Mouse (Mus musculus) stomach, embryonic 14.5 days (tissue): ENCODE results near the gene Il22ra2. TPM values are rescaled to one million over a fixed set of nuclear protein-coding genes. Genes with fewer than 3 reads are reported as not detected.

ENCODE experiments used
- ATAC-seq: fragments of 200-750 bp; cut with Nextera tagmentation; 2 replicates; pipeline ENCODE4 v1.8.0; 2017; ENCODE audit warnings: low read depth, moderate TSS enrichment; ENCODE audit not compliant: insufficient number of reproducible peaks, insufficient read depth, low FRiP score
- H3K27ac ChIP-seq: fragments of 300-500 bp; sonication (generic); 2 replicates; pipeline ENCODE4 v1.5.1; 2014; ENCODE audit warnings: mild to moderate bottlenecking, low read length, moderate library complexity, mixed read lengths
- H3K27me3 ChIP-seq: fragments of 300-500 bp; sonication (generic); 2 replicates; pipeline ENCODE4 v1.6.1; 2014; ENCODE audit warnings: low read length, control low read depth, mixed read lengths; ENCODE audit not compliant: control insufficient read depth, insufficient read depth
- H3K36me3 ChIP-seq: fragments of 300-500 bp; sonication (generic); 2 replicates; pipeline ENCODE4 v1.6.1; 2014; ENCODE audit warnings: mild to moderate bottlenecking, control low read depth, low read length, moderate library complexity, mixed read lengths; ENCODE audit not compliant: control insufficient read depth, insufficient read depth
- H3K4me1 ChIP-seq: fragments of 300-500 bp; sonication (generic); 2 replicates; pipeline ENCODE4 v1.6.1; 2014; ENCODE audit warnings: low read length, control low read depth, mixed read lengths; ENCODE audit not compliant: control insufficient read depth, insufficient read depth
- H3K4me2 ChIP-seq: fragments of 300-500 bp; sonication (generic); replicated peaks from 2 replicates; pipeline ENCODE4 v1.6.1; 2014; ENCODE audit warnings: low read depth, low read length, control low read depth
- H3K4me3 ChIP-seq: fragments of 300-500 bp; sonication (generic); 2 replicates; pipeline ENCODE4 v1.5.1; 2014; ENCODE audit warnings: low read depth, low read length, control low read depth
- H3K9ac ChIP-seq: fragments of 300-500 bp; sonication (generic); replicated peaks from 2 replicates; pipeline ENCODE4 v1.6.1; 2014; ENCODE audit warnings: low read depth, mild to moderate bottlenecking, control low read depth, low read length, moderate library complexity, mixed read lengths
- H3K9me3 ChIP-seq: fragments of 300-500 bp; sonication (generic); 2 replicates; pipeline ENCODE4 v1.6.1; 2016; ENCODE audit warnings: low read depth, low read length, control low read depth; ENCODE audit not compliant: control insufficient read depth
- WGBS: fragments of 180-500 bp; shearing (Covaris S2); extraction: QIAGEN DNeasy Blood & Tissue Kit; methylation state at CpG from one replicate; pipeline ENCODE4 v1.1.7; 2014; 5-methylcytosine and 5-hydroxymethylcytosine counted together
- polyA plus RNA-seq: library from polyadenylated mRNA; unstranded; fragments of >200 nt; fragmentation: Nextera tagmentation; extraction: Ambion mirVana; gene quantifications from 2 replicates; pipeline ENCODE4 v1.2.1, GENCODE M21; 2014

Gene Il22ra2
- polyA plus RNA-seq, 1 experiment from 2014 or later: not detected

DNA sequence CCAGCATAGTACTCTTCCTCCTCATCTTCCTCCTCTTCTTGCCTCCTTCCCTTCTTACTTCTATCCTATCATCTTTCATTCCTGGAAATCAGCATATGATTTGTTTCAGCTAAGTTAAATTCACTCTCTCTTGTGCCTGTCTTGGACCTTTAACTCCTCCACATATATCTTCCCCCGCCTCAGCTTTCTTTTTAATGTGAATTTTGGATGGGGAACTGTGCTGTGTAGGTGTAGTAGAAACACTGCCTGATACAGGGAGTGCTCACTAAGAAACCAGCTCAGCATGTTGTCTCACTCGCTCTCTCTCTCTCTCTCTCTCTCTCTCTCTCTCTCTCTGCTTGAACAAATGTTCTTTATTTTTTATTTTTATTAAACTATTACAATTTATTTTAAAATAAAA, 23.3 kb downstream of the Il22ra2 start:
- H3K27ac ChIP-seq: no peak overlapping the region
- ATAC-seq: no peak
- H3K4me3 ChIP-seq: no peak overlapping the region
- no peak overlapping the region for H3K9ac ChIP-seq
- no peaks in the 10 kb centered on the region for H3K27me3 ChIP-seq
- H3K36me3 ChIP-seq: no peaks in the 10 kb centered on the region
- H3K4me2 ChIP-seq: no peak overlapping the region
- H3K9me3 ChIP-seq: no peaks in the 10 kb centered on the region
- WGBS: 85% methylated on average over 2 of the region's 2 CpGs
- H3K4me1 ChIP-seq: no peaks in the 10 kb centered on the region

DNA sequence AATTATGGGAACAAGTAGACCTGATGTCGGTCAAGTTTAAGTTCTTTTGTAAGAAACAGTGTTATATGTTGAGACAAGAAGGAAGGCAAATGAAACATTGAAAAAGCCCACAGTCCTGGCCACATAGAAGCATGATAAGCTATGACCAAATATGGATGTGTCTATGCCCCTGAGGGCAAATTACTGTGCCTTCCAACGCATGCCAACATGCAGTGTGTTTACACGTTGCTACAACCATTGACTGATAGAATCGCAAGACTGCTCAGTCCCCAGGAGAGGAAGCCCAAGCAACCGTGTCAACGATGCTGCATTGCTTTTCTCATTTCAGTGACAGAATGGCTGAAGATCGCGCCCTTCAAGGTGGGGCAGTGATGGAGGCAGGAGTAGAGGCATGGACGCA, 35.6 kb downstream of the Il22ra2 start:
- Histone ChIP-seq H3K4me2 (no peak overlapping the region), H3K4me1 (no peaks in the 10 kb centered on the region), H3K9me3 (no peaks in the 10 kb centered on the region), H3K4me3 (no peak overlapping the region), H3K27me3 (no peaks in the 10 kb centered on the region), H3K36me3 (no peaks in the 10 kb centered on the region), H3K9ac (no peak overlapping the region), H3K27ac (no peak overlapping the region)
- 88% methylated on average over 9 of the region's 9 CpGs for WGBS
- ATAC-seq: no peak

DNA sequence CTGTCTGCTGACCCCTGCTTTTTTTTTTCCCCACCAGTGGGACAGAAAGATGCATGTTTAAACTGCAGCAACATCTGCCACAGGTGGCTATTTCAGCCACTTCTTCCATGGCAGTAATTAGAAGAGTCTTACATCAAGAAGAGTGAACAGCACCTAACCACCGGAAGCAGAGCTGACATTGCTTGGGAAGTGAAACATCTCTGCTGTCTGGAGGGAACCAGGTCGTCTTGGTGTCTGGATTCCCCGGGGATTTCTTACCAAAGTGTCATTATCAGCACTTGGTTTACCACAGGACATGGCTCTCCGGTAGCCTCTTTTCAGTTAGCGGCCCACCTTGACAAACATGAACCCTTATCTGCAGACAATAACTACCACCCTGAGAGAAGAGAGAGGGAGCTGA, 38.2 kb downstream of the Il22ra2 start:
- Histone ChIP-seq H3K4me3 (no peak overlapping the region), H3K4me1 (no peaks in the 10 kb centered on the region), H3K27ac (no peak overlapping the region), H3K27me3 (no peaks in the 10 kb centered on the region), H3K9me3 (no peaks in the 10 kb centered on the region), H3K36me3 (no peaks in the 10 kb centered on the region), H3K4me2 (no peak overlapping the region), H3K9ac (no peak overlapping the region)
- 78% methylated on average over 5 of the region's 5 CpGs for WGBS
- ATAC-seq: no peak

DNA sequence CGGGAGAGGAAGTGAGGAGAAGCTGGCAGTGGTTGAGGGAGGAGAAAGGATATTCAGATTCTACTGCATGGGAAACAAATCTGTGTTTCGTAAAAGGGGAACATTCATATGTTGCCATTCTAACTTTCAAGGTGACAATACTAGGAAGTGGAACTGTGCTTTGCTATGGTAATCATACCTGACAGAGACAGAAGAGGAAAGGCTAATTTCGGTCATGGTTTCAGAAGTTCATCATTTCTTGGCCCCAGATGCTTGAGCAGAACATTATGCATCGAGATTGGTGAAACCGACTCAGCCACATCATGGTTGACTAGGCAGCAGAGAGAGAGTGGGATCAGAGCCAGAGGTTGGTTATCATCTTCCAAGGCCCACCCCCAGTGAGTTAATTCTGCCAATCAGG, 47.2 kb downstream of the Il22ra2 start:
- Histone ChIP-seq H3K9ac (no peak overlapping the region), H3K4me3 (no peak overlapping the region), H3K4me1 (no peaks in the 10 kb centered on the region), H3K4me2 (no peak overlapping the region), H3K36me3 (no peaks in the 10 kb centered on the region), H3K27me3 (no peaks in the 10 kb centered on the region), H3K27ac (no peak overlapping the region), H3K9me3 (no peaks in the 10 kb centered on the region)
- 91% methylated on average over 5 of the region's 5 CpGs for WGBS
- ATAC-seq: no peak

DNA sequence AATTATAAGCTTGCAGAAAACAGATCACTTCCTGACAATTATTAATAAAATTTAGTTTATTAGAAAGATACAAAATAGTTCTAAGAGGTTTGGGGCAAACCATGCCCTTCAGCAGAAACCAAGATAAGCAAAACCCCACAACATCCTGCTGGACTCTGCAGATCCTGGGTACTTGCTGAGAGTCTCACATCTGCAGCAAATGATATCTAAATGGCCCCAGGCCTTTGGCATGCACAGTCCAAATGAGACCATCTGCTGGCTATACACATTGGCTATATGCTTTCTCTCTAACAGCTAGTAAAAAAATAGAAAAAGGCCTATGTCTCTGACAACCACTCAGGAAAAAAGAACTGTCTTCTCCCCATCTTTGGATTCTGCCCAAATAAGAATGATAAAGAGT, 50.2 kb downstream of the Il22ra2 start:
- no peak for ATAC-seq
- Histone ChIP-seq H3K4me1 (no peaks in the 10 kb centered on the region), H3K27ac (no peak overlapping the region), H3K9ac (no peak overlapping the region), H3K27me3 (no peaks in the 10 kb centered on the region), H3K4me3 (no peak overlapping the region), H3K36me3 (no peaks in the 10 kb centered on the region), H3K4me2 (no peak overlapping the region), H3K9me3 (no peaks in the 10 kb centered on the region)

DNA sequence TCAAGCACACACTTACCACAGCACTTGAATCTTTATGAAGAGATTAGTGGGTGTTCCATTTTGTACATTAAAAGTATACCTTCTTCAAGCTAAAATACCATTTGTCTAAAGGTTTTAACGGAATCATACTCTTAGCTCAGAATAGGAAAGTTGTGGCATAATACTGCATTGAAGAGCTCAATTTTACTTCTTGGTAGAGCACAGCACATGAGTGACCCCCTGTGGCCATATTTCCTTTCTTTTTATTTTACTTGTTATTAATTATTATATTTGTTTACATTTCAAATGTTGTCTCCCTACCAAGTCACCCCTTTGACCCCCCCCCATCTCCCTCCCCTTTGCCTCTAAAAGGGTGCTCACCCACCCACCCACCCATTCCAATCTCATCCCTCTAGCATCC, 51.3 kb downstream of the Il22ra2 start:
- Histone ChIP-seq H3K27me3 (no peaks in the 10 kb centered on the region), H3K27ac (no peak overlapping the region), H3K9me3 (no peaks in the 10 kb centered on the region), H3K4me2 (no peak overlapping the region), H3K4me1 (no peaks in the 10 kb centered on the region), H3K9ac (no peak overlapping the region), H3K4me3 (no peak overlapping the region), H3K36me3 (no peaks in the 10 kb centered on the region)
- no peak for ATAC-seq
- 85% methylated on average over 1 of the region's 1 CpGs for WGBS

Other genes starting within 250 kb of the Il22ra2 start
- gene Ifngr1, start 30.0 kb upstream of the Il22ra2 start, polyA plus RNA-seq: 69.1 and 73.1 TPM in 2 replicates
- gene Il20ra, start 90.6 kb downstream of the Il22ra2 start, polyA plus RNA-seq: 0.23 and 0.55 TPM in 2 replicates
- 0.14 and 0.21 TPM in 2 replicates for gene Slc35d3, start 229.5 kb downstream of the Il22ra2 start, polyA plus RNA-seq